8 mouse cellular contexts compared by ENCODE assay signal in genomic region chr14:7818463-7819121, GRCm38 (mm10). TPM values are rescaled to one million over a fixed set of nuclear protein-coding genes. Genes with fewer than 3 reads are reported as not detected.
DNase-seq lines count a peak whose midpoint lies in the region; ATAC-seq and TF ChIP-seq lines count a peak whose summit lies in the region.

No protein-coding gene starts in this region.

- ATAC-seq in forebrain, embryonic 15.5 days (replicated peaks), result peak; percentile 49
- peak; percentile 34 for ATAC-seq in lung, embryonic 16.5 days (ENCODE audit: low read depth)
- ATAC-seq in stomach, embryonic 16.5 days (ENCODE audit: insufficient read depth, low FRiP score), result peak; percentile 23

- 2% methylated on average over 36 of the region's 36 CpGs for WGBS in spleen, adult 2 months
- 1% methylated on average over 36 of the region's 36 CpGs for WGBS in forebrain, embryonic 15.5 days
- under 1% methylated on average over 36 of the region's 36 CpGs for WGBS in lung, embryonic 16.5 days
- under 1% methylated on average over 36 of the region's 36 CpGs for WGBS in stomach, embryonic 16.5 days

- peak in 1 of 2 experiments; percentile 9 for DNase-seq in spleen, adult 2 months (ENCODE audit: low read depth in 1 of 2, low spot score in 2 of 2)
- DNase-seq in spleen, postnatal 36 days (ENCODE audit: low spot score in 2 of 2), result no peak
- peak; percentile 46 for DNase-seq in brain, adult 2 months (ENCODE audit: low read depth, low spot score)
- peak; percentile 53 for DNase-seq in kidney, adult 11 months
- DNase-seq in spleen, adult 12 weeks (ENCODE audit: low spot score), result no peak

- peak overlapping the region; percentile 93 for H3K4me2 ChIP-seq in forebrain, embryonic 15.5 days (replicated peaks)
- peak overlapping the region; percentile 72 for H3K4me2 ChIP-seq in lung, embryonic 16.5 days (ENCODE audit: low read depth, low read length)
- peak overlapping the region; percentile 84 for H3K4me2 ChIP-seq in stomach, embryonic 16.5 days (ENCODE audit: low read depth, low read length)

- no peak overlapping the region for H3K27ac ChIP-seq in spleen, adult 2 months (ENCODE audit: insufficient read depth, low read length)
- peak overlapping the region; percentile 79 for H3K27ac ChIP-seq in forebrain, embryonic 15.5 days (replicated peaks)
- no peak overlapping the region; the same call in 1 of the 2 replicates for H3K27ac ChIP-seq in lung, embryonic 16.5 days (ENCODE audit: low read length)
- H3K27ac ChIP-seq in stomach, embryonic 16.5 days (ENCODE audit: low read length), result peak overlapping the region; percentile 79

- H3K4me1 ChIP-seq in spleen, adult 2 months (ENCODE audit: control insufficient read depth, insufficient read depth, insufficient read length), result peaks cover 9% of the 10 kb centered on the region; the same call in 1 of the 2 replicates
- peaks cover 42% of the 10 kb centered on the region for H3K4me1 ChIP-seq in forebrain, embryonic 15.5 days
- peaks cover 20% of the 10 kb centered on the region for H3K4me1 ChIP-seq in lung, embryonic 16.5 days (replicated peaks; ENCODE audit: control insufficient read depth, insufficient read depth, low read length)
- peaks cover 34% of the 10 kb centered on the region for H3K4me1 ChIP-seq in stomach, embryonic 16.5 days (ENCODE audit: control insufficient read depth, insufficient read depth, low read length)

- H3K36me3 ChIP-seq in spleen, adult 2 months (ENCODE audit: control insufficient read depth, insufficient read depth, low read length), result no peaks in the 10 kb centered on the region
- no peaks in the 10 kb centered on the region for H3K36me3 ChIP-seq in forebrain, embryonic 15.5 days
- H3K36me3 ChIP-seq in lung, embryonic 16.5 days (ENCODE audit: control insufficient read depth, insufficient read depth, low read length), result no peaks in the 10 kb centered on the region
- H3K36me3 ChIP-seq in stomach, embryonic 16.5 days (ENCODE audit: control insufficient read depth, insufficient read depth, low read length), result no peaks in the 10 kb centered on the region

- no peaks in the 10 kb centered on the region; the same call in 1 of the 2 replicates for H3K27me3 ChIP-seq in spleen, adult 2 months (ENCODE audit: control insufficient read depth, insufficient read depth, low read length)
- H3K27me3 ChIP-seq in forebrain, embryonic 15.5 days, result no peaks in the 10 kb centered on the region
- no peaks in the 10 kb centered on the region for H3K27me3 ChIP-seq in lung, embryonic 16.5 days (ENCODE audit: control insufficient read depth, insufficient read depth, low read depth, low read length)
- H3K27me3 ChIP-seq in stomach, embryonic 16.5 days (ENCODE audit: control insufficient read depth, insufficient read depth, low read length), result no peaks in the 10 kb centered on the region

- no peak for TF ChIP-seq CTCF in spleen, adult 2 months (IDR thresholded peaks at IDR 0.05; ENCODE audit: extremely low read depth, insufficient read depth, insufficient read length, insufficient replicate concordance)

- H3K4me3 ChIP-seq in spleen, adult 2 months (ENCODE audit: extremely low read depth, insufficient read depth, insufficient read length), result peak overlapping the region; percentile 60
- peak overlapping the region; percentile 86 for H3K4me3 ChIP-seq in forebrain, embryonic 15.5 days
- peak overlapping the region; percentile 62 for H3K4me3 ChIP-seq in lung, embryonic 16.5 days (ENCODE audit: low read length)
- peak overlapping the region; percentile 82 for H3K4me3 ChIP-seq in stomach, embryonic 16.5 days (replicated peaks; ENCODE audit: low read length)

- no peaks in the 10 kb centered on the region for H3K9me3 ChIP-seq in forebrain, embryonic 15.5 days
- no peaks in the 10 kb centered on the region for H3K9me3 ChIP-seq in lung, embryonic 16.5 days (ENCODE audit: control insufficient read depth, low read length)
- no peaks in the 10 kb centered on the region for H3K9me3 ChIP-seq in stomach, embryonic 16.5 days (replicated peaks; ENCODE audit: control insufficient read depth, low read length)

- H3K9ac ChIP-seq in forebrain, embryonic 15.5 days (replicated peaks), result peak overlapping the region; percentile 78
- peak overlapping the region; percentile 75 for H3K9ac ChIP-seq in lung, embryonic 16.5 days (ENCODE audit: low read length)
- H3K9ac ChIP-seq in stomach, embryonic 16.5 days (ENCODE audit: low read length), result peak overlapping the region; percentile 85

- TF ChIP-seq POLR2A in spleen, adult 2 months (IDR thresholded peaks at IDR 0.05; ENCODE audit: low read depth, low read length), result no peak

RNA-seq across cellular contexts. Expression of gene Flnb, which starts 0.8 kb away (rescaled TPM):
- polyA plus RNA-seq in spleen, adult 2 months (2012; rRNA removed), result 8.2 and 9.4 TPM in 2 replicates
- polyA plus RNA-seq in forebrain, embryonic 15.5 days (2015; fragmentation: Nextera tagmentation; extraction: Ambion mirVana), result 8.6 and 9.6 TPM in 2 replicates
- polyA plus RNA-seq in lung, embryonic 16.5 days (2015; fragmentation: Nextera tagmentation; extraction: Ambion mirVana), result 15.2 and 16.0 TPM in 2 replicates
- 25.8 and 26.9 TPM in 2 replicates for polyA plus RNA-seq in stomach, embryonic 16.5 days (2015; fragmentation: Nextera tagmentation; extraction: Ambion mirVana)

RNA-seq across cellular contexts. Expression of gene Gm26661, which starts 27.2 kb away (rescaled TPM):
- not detected in 2 replicates for polyA plus RNA-seq in spleen, adult 2 months (2012; rRNA removed)
- not detected in 2 replicates for polyA plus RNA-seq in forebrain, embryonic 15.5 days (2015; fragmentation: Nextera tagmentation; extraction: Ambion mirVana)
- polyA plus RNA-seq in lung, embryonic 16.5 days (2015; fragmentation: Nextera tagmentation; extraction: Ambion mirVana), result not detected in 2 replicates
- polyA plus RNA-seq in stomach, embryonic 16.5 days (2015; fragmentation: Nextera tagmentation; extraction: Ambion mirVana), result not detected in 2 replicates

Comparison
In these comparisons a context has a peak if more than half of its experiments do, and no peak if none do; other contexts are left out.
1. DNase-seq: peak in brain, adult 2 months (single experiment) and kidney, adult 11 months (single experiment); none in spleen, postnatal 36 days (0 of 2) and spleen, adult 12 weeks (single experiment).
2. H3K27ac ChIP-seq: peak in forebrain, embryonic 15.5 days (single experiment) and stomach, embryonic 16.5 days (single experiment); none in spleen, adult 2 months (single experiment) and lung, embryonic 16.5 days (single experiment).
3. Peak in every context shown above with its lines, with median percentiles within 50 percentile points of each other: H3K4me3 ChIP-seq, ATAC-seq, H3K4me2 ChIP-seq and H3K9ac ChIP-seq.